Mouse (Mus musculus): ENCODE measurements around the gene Dyrk2. TPM values are rescaled to one million over a fixed set of nuclear protein-coding genes. Genes with fewer than 3 reads are reported as not detected.

Gene Dyrk2
- polyA plus RNA-seq, 1 experiment: 7.6 TPM

- Histone ChIP-seq H3K9me3 (peaks cover 15% of the 10 kb centered on the region), H3K4me1 (peaks cover 50% of the 10 kb centered on the region), H3K4me3 (replicated peaks) (peak overlapping the region; percentile 97), H3K27me3 (replicated peaks) (no peaks in the 10 kb centered on the region), H3K36me3 (replicated peaks; ENCODE audit: low read length) (peaks cover 27% of the 10 kb centered on the region)
- TF ChIP-seq GATA1 (IDR thresholded peaks at IDR 0.05; ENCODE audit: borderline replicate concordance, low read length) (no peak), FLI1 (IDR thresholded peaks at IDR 0.05; ENCODE audit: low read length) (no peak)
Observed at GRCm38 (mm10) chr10:118868601-118869590, 1.1 kb downstream of the Dyrk2 start.

GRCm38 (mm10) chr10:118867896-118868600 is 2.0 kb downstream of the Dyrk2 start:
- Histone ChIP-seq H3K27me3 (replicated peaks) (no peaks in the 10 kb centered on the region), H3K9me3 (peaks cover 12% of the 10 kb centered on the region), H3K4me3 (replicated peaks) (peak overlapping the region; percentile 97), H3K36me3 (replicated peaks; ENCODE audit: low read length) (peaks cover 35% of the 10 kb centered on the region), H3K4me1 (peaks cover 54% of the 10 kb centered on the region)
- no peak for TF ChIP-seq GATA1 (IDR thresholded peaks at IDR 0.05; ENCODE audit: borderline replicate concordance, low read length)
- no peak for TF ChIP-seq FLI1 (IDR thresholded peaks at IDR 0.05; ENCODE audit: low read length)

GRCm38 (mm10) chr10:118867304-118867895 is 2.6 kb downstream of the Dyrk2 start:
- peak overlapping the region; percentile 97 for H3K4me3 ChIP-seq (replicated peaks)
- no peak for TF ChIP-seq FLI1 (IDR thresholded peaks at IDR 0.05; ENCODE audit: low read length)
- no peak for TF ChIP-seq GATA1 (IDR thresholded peaks at IDR 0.05; ENCODE audit: borderline replicate concordance, low read length)
- peaks cover 12% of the 10 kb centered on the region for H3K9me3 ChIP-seq
- no peaks in the 10 kb centered on the region for H3K27me3 ChIP-seq (replicated peaks)
- H3K36me3 ChIP-seq (replicated peaks; ENCODE audit: low read length): peaks cover 42% of the 10 kb centered on the region
- peaks cover 61% of the 10 kb centered on the region for H3K4me1 ChIP-seq

GRCm38 (mm10) chr10:118864976-118865375 is 5.0 kb downstream of the Dyrk2 start:
- Histone ChIP-seq H3K4me1 (peaks cover 60% of the 10 kb centered on the region), H3K27me3 (replicated peaks) (no peaks in the 10 kb centered on the region), H3K9me3 (peaks cover 37% of the 10 kb centered on the region), H3K4me3 (replicated peaks) (no peak overlapping the region), H3K36me3 (replicated peaks; ENCODE audit: low read length) (peaks cover 66% of the 10 kb centered on the region)
- TF ChIP-seq FLI1 (IDR thresholded peaks at IDR 0.05; ENCODE audit: low read length) (no peak), GATA1 (IDR thresholded peaks at IDR 0.05; ENCODE audit: borderline replicate concordance, low read length) (no peak)

- peaks cover 80% of the 10 kb centered on the region for H3K36me3 ChIP-seq (replicated peaks; ENCODE audit: low read length)
- no peak for TF ChIP-seq GATA1 (IDR thresholded peaks at IDR 0.05; ENCODE audit: borderline replicate concordance, low read length)
- no peak for TF ChIP-seq FLI1 (IDR thresholded peaks at IDR 0.05; ENCODE audit: low read length)
Observed at GRCm38 (mm10) chr10:118863611-118864010, 6.4 kb downstream of the Dyrk2 start.

GRCm38 (mm10) chr10:118862233-118862632 is 7.8 kb downstream of the Dyrk2 start:
- Histone ChIP-seq H3K27me3 (replicated peaks) (no peaks in the 10 kb centered on the region), H3K9me3 (peaks cover 52% of the 10 kb centered on the region), H3K4me3 (replicated peaks) (peak overlapping the region; percentile 33), H3K36me3 (replicated peaks; ENCODE audit: low read length) (peaks cover 90% of the 10 kb centered on the region), H3K4me1 (peaks cover 51% of the 10 kb centered on the region)
- TF ChIP-seq GATA1 (IDR thresholded peaks at IDR 0.05; ENCODE audit: borderline replicate concordance, low read length) (no peak), FLI1 (IDR thresholded peaks at IDR 0.05; ENCODE audit: low read length) (no peak)

More at GRCm38 (mm10) chr10:118863611-118864010, 6.4 kb downstream of the Dyrk2 start:
- H3K9me3 ChIP-seq: peaks cover 47% of the 10 kb centered on the region
- H3K4me3 ChIP-seq (replicated peaks): no peak overlapping the region
- no peaks in the 10 kb centered on the region for H3K27me3 ChIP-seq (replicated peaks)
- H3K4me1 ChIP-seq: peaks cover 53% of the 10 kb centered on the region

GRCm38 (mm10) chr10:118861234-118862025 is 8.6 kb downstream of the Dyrk2 start:
- TF ChIP-seq GATA1 (IDR thresholded peaks at IDR 0.05; ENCODE audit: borderline replicate concordance, low read length) (no peak), FLI1 (IDR thresholded peaks at IDR 0.05; ENCODE audit: low read length) (no peak)
- H3K4me1 ChIP-seq: peaks cover 43% of the 10 kb centered on the region
- H3K27me3 ChIP-seq (replicated peaks): no peaks in the 10 kb centered on the region
- no peak overlapping the region for H3K4me3 ChIP-seq (replicated peaks)
- H3K36me3 ChIP-seq (replicated peaks; ENCODE audit: low read length): peaks cover 95% of the 10 kb centered on the region
- peaks cover 52% of the 10 kb centered on the region for H3K9me3 ChIP-seq

GRCm38 (mm10) chr10:118859655-118860054 is 10.4 kb downstream of the Dyrk2 start:
- no peak for TF ChIP-seq GATA1 (IDR thresholded peaks at IDR 0.05; ENCODE audit: borderline replicate concordance, low read length)
- no peak for TF ChIP-seq FLI1 (IDR thresholded peaks at IDR 0.05; ENCODE audit: low read length)
- Histone ChIP-seq H3K4me3 (replicated peaks) (no peak overlapping the region), H3K9me3 (peaks cover 52% of the 10 kb centered on the region), H3K4me1 (peaks cover 30% of the 10 kb centered on the region), H3K36me3 (replicated peaks; ENCODE audit: low read length) (peaks cover 91% of the 10 kb centered on the region), H3K27me3 (replicated peaks) (no peaks in the 10 kb centered on the region)

- Histone ChIP-seq H3K9me3 (peaks cover 12% of the 10 kb centered on the region), H3K4me1 (0 out of 2 replicates have a peak, but pooled peaks cover 3% of the 10 kb centered on the region), H3K27me3 (replicated peaks) (no peaks in the 10 kb centered on the region), H3K4me3 (replicated peaks) (no peak overlapping the region), H3K36me3 (replicated peaks; ENCODE audit: low read length) (peaks cover 51% of the 10 kb centered on the region)
- no peak for TF ChIP-seq FLI1 (IDR thresholded peaks at IDR 0.05; ENCODE audit: low read length)
- TF ChIP-seq GATA1 (IDR thresholded peaks at IDR 0.05; ENCODE audit: borderline replicate concordance, low read length): no peak
Observed at GRCm38 (mm10) chr10:118854641-118855040, 15.4 kb downstream of the Dyrk2 start.
